Mouse (Mus musculus) liver, postnatal 0 days (tissue): Measurements from ENCODE around the gene Serpina9. TPM values are rescaled to one million over a fixed set of nuclear protein-coding genes. Genes with fewer than 3 reads are reported as not detected.

ENCODE experiments used
- ATAC-seq: fragments of 200-750 bp; cut with Nextera tagmentation; 2 replicates; pipeline ENCODE4 v1.8.0; 2017; ENCODE audit warnings: mild to moderate bottlenecking, moderate library complexity
- DNase-seq: peaks from one replicate; pipeline ENCODE4 v3.0.0-alpha.2; 2016
- H3K27ac ChIP-seq: fragments of 300-500 bp; sonication (generic); 2 replicates; pipeline ENCODE4 v1.5.1; 2014; ENCODE audit warnings: antibody characterized with exemption, moderate library complexity, mild to moderate bottlenecking, low read depth
- H3K27me3 ChIP-seq: fragments of 300-500 bp; sonication (generic); 2 replicates; pipeline ENCODE4 v1.6.1; 2014; ENCODE audit warnings: low read length, control low read depth, mixed read lengths; ENCODE audit not compliant: insufficient read depth
- H3K36me3 ChIP-seq: fragments of 300-500 bp; sonication (generic); replicated peaks from 2 replicates; pipeline ENCODE4 v1.6.1; 2014; ENCODE audit warnings: mild to moderate bottlenecking, control low read depth, low read length, moderate library complexity, mixed read lengths; ENCODE audit not compliant: insufficient read depth
- H3K4me1 ChIP-seq: fragments of 300-500 bp; sonication (generic); 2 replicates; pipeline ENCODE4 v1.6.1; 2014; ENCODE audit warnings: antibody characterized with exemption, mild to moderate bottlenecking, control low read depth; ENCODE audit not compliant: insufficient read depth
- H3K4me2 ChIP-seq: fragments of 300-500 bp; sonication (generic); 2 replicates; pipeline ENCODE4 v1.6.1; 2014; ENCODE audit warnings: low read depth, mild to moderate bottlenecking, low read length, moderate library complexity, mixed read lengths
- H3K4me3 ChIP-seq: fragments of 300-500 bp; sonication (generic); 2 replicates; pipeline ENCODE4 v1.5.1; 2014; ENCODE audit warnings: low read depth, low read length
- H3K9ac ChIP-seq: fragments of 300-500 bp; sonication (generic); replicated peaks from 2 replicates; pipeline ENCODE4 v1.6.1; 2014; ENCODE audit warnings: mild to moderate bottlenecking, moderate library complexity
- H3K9me3 ChIP-seq: fragments of 300-500 bp; sonication (generic); 2 replicates; pipeline ENCODE4 v1.6.1; 2016; ENCODE audit warnings: mild to moderate bottlenecking, control low read depth, low read length, mixed read lengths
- CTCF ChIP-seq: sonication (generic); IDR thresholded peaks from 2 replicates; pipeline ENCODE4 v1.5.1; 2016; ENCODE audit warnings: antibody characterized with exemption, low read depth
- EP300 ChIP-seq: IDR thresholded peaks from 2 replicates; pipeline ENCODE4 v1.6.1; 2016; ENCODE audit warnings: antibody characterized with exemption, low read depth, mild to moderate bottlenecking
- WGBS: fragments of 180-500 bp; shearing (Covaris S2); extraction: QIAGEN DNeasy Blood & Tissue Kit; methylation state at CpG from one replicate; pipeline ENCODE4 v1.1.7; 2014; ENCODE audit not compliant: insufficient replicate concordance; 5-methylcytosine and 5-hydroxymethylcytosine counted together
- polyA plus RNA-seq: library from polyadenylated mRNA; unstranded; fragments of >200 nt; fragmentation: Nextera tagmentation; extraction: Ambion mirVana; gene quantifications from 2 replicates; pipeline ENCODE4 v1.2.1, GENCODE M21; 2015

Gene Serpina9
- polyA plus RNA-seq, 1 experiment from 2014 or later, result 0.05 TPM

DNA sequence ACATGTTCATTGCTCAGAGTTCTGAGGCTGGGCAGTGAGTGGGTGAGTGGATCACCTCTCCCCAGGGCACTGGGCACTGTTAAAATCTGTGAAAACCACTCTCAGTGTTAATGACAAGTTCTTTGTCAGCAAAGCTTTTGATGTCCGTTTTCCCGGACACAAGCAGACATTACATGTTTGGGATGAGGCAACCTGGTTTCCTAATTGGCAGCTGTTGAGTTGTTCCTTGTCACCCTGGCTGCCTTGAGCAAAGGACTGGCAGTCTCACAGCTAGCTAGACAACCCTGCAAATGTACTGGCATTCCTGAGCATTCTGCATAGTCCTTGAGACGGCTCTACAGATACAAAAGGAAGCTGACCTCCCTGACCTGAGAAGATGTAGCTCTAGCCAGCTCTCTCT is 36.5 kb downstream of the Serpina9 start:
- Histone ChIP-seq H3K9me3 (no peaks in the 10 kb centered on the region), H3K4me1 (no peaks in the 10 kb centered on the region), H3K27ac (no peak overlapping the region), H3K4me3 (no peak overlapping the region), H3K9ac (no peak overlapping the region), H3K36me3 (no peaks in the 10 kb centered on the region), H3K4me2 (no peak overlapping the region), H3K27me3 (no peaks in the 10 kb centered on the region)
- ATAC-seq, result no peak; the same call in 1 of the 2 replicates
- no peak for DNase-seq
- TF ChIP-seq EP300 (no peak), CTCF (no peak)
- 67% methylated on average over 3 of the region's 3 CpGs for WGBS

- no peak overlapping the region for H3K9ac ChIP-seq
- H3K4me2 ChIP-seq, result no peak overlapping the region
- no peak for DNase-seq
- H3K36me3 ChIP-seq, result no peaks in the 10 kb centered on the region
- no peak for ATAC-seq
- H3K4me1 ChIP-seq, result peaks cover 4% of the 10 kb centered on the region; the same call in 1 of the 2 replicates
- no peak overlapping the region for H3K4me3 ChIP-seq
- H3K9me3 ChIP-seq, result no peaks in the 10 kb centered on the region
- H3K27me3 ChIP-seq, result no peaks in the 10 kb centered on the region
- WGBS, result 79% methylated on average over 4 of the region's 4 CpGs
- no peak overlapping the region for H3K27ac ChIP-seq
- TF ChIP-seq EP300 (no peak), CTCF (no peak)
These were observed 42.5 kb downstream of the Serpina9 start for GRCm38 (mm10) chr12:103971080-103971479.

GRCm38 (mm10) chr12:103969577-103970116 is 43.9 kb downstream of the Serpina9 start:
- no peak for TF ChIP-seq CTCF
- no peak for TF ChIP-seq EP300
- H3K4me2 ChIP-seq, result no peak overlapping the region
- 77% methylated on average over 9 of the region's 9 CpGs for WGBS
- H3K9ac ChIP-seq, result no peak overlapping the region
- H3K9me3 ChIP-seq, result no peaks in the 10 kb centered on the region
- H3K4me3 ChIP-seq, result no peak overlapping the region
- H3K27me3 ChIP-seq, result no peaks in the 10 kb centered on the region
- ATAC-seq (no peak), DNase-seq (no peak)
- no peaks in the 10 kb centered on the region for H3K36me3 ChIP-seq
- peaks cover 4% of the 10 kb centered on the region; the same call in 1 of the 2 replicates for H3K4me1 ChIP-seq
- H3K27ac ChIP-seq, result no peak overlapping the region

DNA sequence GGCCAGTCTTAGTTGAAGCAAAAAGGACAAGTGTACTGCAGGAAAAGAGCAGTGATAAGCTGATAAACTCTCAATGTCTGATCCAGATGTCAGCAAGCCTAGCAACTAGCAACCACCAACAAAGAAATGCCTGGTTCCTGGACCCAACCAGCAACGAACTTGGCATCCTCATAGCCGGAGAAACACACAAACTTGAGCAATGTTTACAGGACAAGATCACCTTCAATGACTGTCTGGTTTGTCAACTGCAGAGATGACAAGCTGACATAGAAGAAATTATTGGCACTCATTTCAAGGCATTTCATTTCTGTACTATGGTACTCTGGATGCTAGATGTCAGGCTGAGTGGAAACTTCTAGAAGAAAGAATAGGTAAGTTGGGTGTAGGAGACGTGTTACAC is 46.8 kb downstream of the Serpina9 start:
- DNase-seq, result no peak
- 49% methylated on average over 3 of the region's 3 CpGs for WGBS

GRCm38 (mm10) chr12:103963288-103963687 is 50.3 kb downstream of the Serpina9 start:
- no peak overlapping the region for H3K4me2 ChIP-seq
- H3K9ac ChIP-seq, result no peak overlapping the region
- DNase-seq (peak; percentile 50), ATAC-seq (peak; percentile 76)
- H3K4me1 ChIP-seq, result peaks cover 6% of the 10 kb centered on the region; the same call in 1 of the 2 replicates
- H3K27me3 ChIP-seq, result no peaks in the 10 kb centered on the region
- WGBS, result 59% methylated on average over 4 of the region's 4 CpGs
- peak overlapping the region; percentile 84 for H3K27ac ChIP-seq
- no peaks in the 10 kb centered on the region for H3K36me3 ChIP-seq
- no peak overlapping the region for H3K4me3 ChIP-seq
- TF ChIP-seq EP300 (no peak), CTCF (no peak)
- no peaks in the 10 kb centered on the region for H3K9me3 ChIP-seq

More for the DNA sequence above, 46.8 kb downstream of the Serpina9 start:
- no peak overlapping the region for H3K4me2 ChIP-seq
- no peak overlapping the region for H3K4me3 ChIP-seq
- H3K36me3 ChIP-seq, result no peaks in the 10 kb centered on the region
- H3K4me1 ChIP-seq, result peaks cover 6% of the 10 kb centered on the region; the same call in 1 of the 2 replicates
- H3K27ac ChIP-seq, result no peak overlapping the region
- no peaks in the 10 kb centered on the region for H3K27me3 ChIP-seq
- TF ChIP-seq CTCF (no peak), EP300 (no peak)
- ATAC-seq, result no peak
- no peak overlapping the region for H3K9ac ChIP-seq
- no peaks in the 10 kb centered on the region for H3K9me3 ChIP-seq

DNA sequence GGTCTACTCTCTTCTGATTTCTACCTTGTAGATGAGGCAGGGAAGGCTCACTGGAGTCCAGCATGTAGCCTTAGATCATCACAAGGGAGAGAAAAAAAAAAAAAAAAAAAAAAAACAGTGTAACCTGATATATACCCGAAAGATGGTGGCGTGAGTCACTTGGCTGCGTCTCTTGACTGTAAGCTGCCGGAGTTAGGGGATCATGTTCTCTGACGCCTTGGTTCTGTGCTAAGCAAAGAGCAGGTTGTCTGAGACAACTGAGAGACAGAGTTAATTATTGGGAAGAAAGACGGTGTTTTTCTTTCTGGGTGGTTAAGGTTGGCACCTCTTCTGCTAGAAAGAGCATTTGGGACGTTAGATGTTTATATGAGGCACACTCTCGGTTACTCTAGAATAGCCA is 50.7 kb downstream of the Serpina9 start:
- Histone ChIP-seq H3K4me1 (peaks cover 6% of the 10 kb centered on the region; the same call in 1 of the 2 replicates), H3K27me3 (no peaks in the 10 kb centered on the region), H3K9ac (no peak overlapping the region), H3K27ac (peak overlapping the region; percentile 84), H3K4me3 (no peak overlapping the region), H3K4me2 (no peak overlapping the region), H3K9me3 (no peaks in the 10 kb centered on the region), H3K36me3 (no peaks in the 10 kb centered on the region)
- WGBS, result 83% methylated on average over 8 of the region's 8 CpGs
- ATAC-seq (no peak), DNase-seq (no peak)
- TF ChIP-seq EP300, result no peak
- TF ChIP-seq CTCF, result no peak
